Mouse (Mus musculus) limb, embryonic 13.5 days (tissue): ENCODE measurements around the gene Naga. TPM values are rescaled to one million over a fixed set of nuclear protein-coding genes. Genes with fewer than 3 reads are reported as not detected.
A peak's percentile ranks its signal among the peaks of the same experiment; 100 is the strongest.
"Not testable (repeated sequence)": the region's sequence is repeated elsewhere in the genome, so short reads cannot be mapped to it uniquely, and the experiment has no call there.

Experiments used
- ATAC-seq: fragments of 200-750 bp; cut with Nextera tagmentation; 2 replicates; pipeline ENCODE4 v1.8.0; 2017; ENCODE audit warnings: low read depth, moderate number of reproducible peaks, moderate TSS enrichment; ENCODE audit not compliant: low FRiP score
- H3K27ac ChIP-seq: fragments of 300-500 bp; sonication (generic); 2 replicates; pipeline ENCODE4 v1.5.1; 2015; ENCODE audit warnings: inconsistent platforms, mild to moderate bottlenecking, moderate library complexity
- H3K27me3 ChIP-seq: fragments of 300-500 bp; sonication (generic); 2 replicates; pipeline ENCODE4 v1.6.1; 2015; ENCODE audit warnings: mild to moderate bottlenecking, inconsistent platforms
- H3K36me3 ChIP-seq: fragments of 300-500 bp; sonication (generic); 2 replicates; pipeline ENCODE4 v1.6.1; 2015; ENCODE audit warnings: inconsistent platforms, mild to moderate bottlenecking, moderate library complexity
- H3K4me1 ChIP-seq: fragments of 300-500 bp; sonication (generic); 2 replicates; pipeline ENCODE4 v1.6.1; 2015; ENCODE audit warnings: inconsistent platforms
- H3K4me2 ChIP-seq: fragments of 300-500 bp; sonication (generic); replicated peaks from 2 replicates; pipeline ENCODE4 v1.6.1; 2015; ENCODE audit warnings: inconsistent platforms, mild to moderate bottlenecking, moderate library complexity
- H3K4me3 ChIP-seq: fragments of 300-500 bp; sonication (generic); 2 replicates; pipeline ENCODE4 v1.5.1; 2015; ENCODE audit warnings: moderate library complexity, mild to moderate bottlenecking, inconsistent platforms
- H3K9ac ChIP-seq: fragments of 300-500 bp; sonication (generic); 2 replicates; pipeline ENCODE4 v1.6.1; 2015; ENCODE audit warnings: mild to moderate bottlenecking, inconsistent platforms
- H3K9me3 ChIP-seq: fragments of 300-500 bp; sonication (generic); 2 replicates; pipeline ENCODE4 v1.6.1; 2016; ENCODE audit warnings: inconsistent platforms
- WGBS: fragments of 180-500 bp; shearing (Covaris S2); methylation state at CpG from one replicate; pipeline ENCODE4 v1.1.7; 2015; 5-methylcytosine and 5-hydroxymethylcytosine counted together
- polyA plus RNA-seq: library from polyadenylated mRNA; unstranded; fragments of >200 nt; fragmentation: Nextera tagmentation; extraction: Ambion mirVana; gene quantifications from 2 replicates; pipeline ENCODE4 v1.2.1, GENCODE M21; 2015

The Naga gene
- polyA plus RNA-seq, 1 experiment from 2014 or later: 45.5 TPM

GRCm38 (mm10) chr15:82372991-82373390 is 34.3 kb upstream of the Naga start:
- H3K27ac ChIP-seq: no peak overlapping the region

GRCm38 (mm10) chr15:82372446-82372845 is 33.7 kb upstream of the Naga start:
- H3K9me3 ChIP-seq: no peaks in the 10 kb centered on the region
- no peak overlapping the region for H3K9ac ChIP-seq
- H3K27me3 ChIP-seq: no peaks in the 10 kb centered on the region
- ATAC-seq: no peak
- no peaks in the 10 kb centered on the region for H3K36me3 ChIP-seq
- H3K4me2 ChIP-seq: no peak overlapping the region
- H3K4me3 ChIP-seq: no peak overlapping the region
- 87% methylated on average over 6 of the region's 6 CpGs for WGBS
- H3K27ac ChIP-seq: no peak overlapping the region
- H3K4me1 ChIP-seq: peaks cover 8% of the 10 kb centered on the region; the same call in 1 of the 2 replicates

More at GRCm38 (mm10) chr15:82372991-82373390, 34.3 kb upstream of the Naga start:
- 91% methylated on average over 5 of the region's 5 CpGs for WGBS
- H3K9me3 ChIP-seq: no peaks in the 10 kb centered on the region
- no peaks in the 10 kb centered on the region for H3K36me3 ChIP-seq
- ATAC-seq: no peak
- no peaks in the 10 kb centered on the region for H3K27me3 ChIP-seq
- H3K4me2 ChIP-seq: no peak overlapping the region
- no peak overlapping the region for H3K9ac ChIP-seq
- no peak overlapping the region for H3K4me3 ChIP-seq
- H3K4me1 ChIP-seq: peaks cover 8% of the 10 kb centered on the region; the same call in 1 of the 2 replicates

- Histone ChIP-seq H3K4me1 (no peaks in the 10 kb centered on the region), H3K9ac (no peak overlapping the region), H3K9me3 (no peaks in the 10 kb centered on the region), H3K27ac (no peak overlapping the region), H3K4me3 (no peak overlapping the region), H3K4me2 (no peak overlapping the region), H3K27me3 (no peaks in the 10 kb centered on the region), H3K36me3 (no peaks in the 10 kb centered on the region)
- WGBS: 81% methylated on average over 1 of the region's 1 CpGs
- no peak for ATAC-seq
Observed at GRCm38 (mm10) chr15:82368851-82369250, 30.1 kb upstream of the Naga start.

- no peak overlapping the region for H3K4me2 ChIP-seq
- no peak overlapping the region for H3K4me3 ChIP-seq
- H3K36me3 ChIP-seq: no peaks in the 10 kb centered on the region
- no peaks in the 10 kb centered on the region for H3K4me1 ChIP-seq
- no peaks in the 10 kb centered on the region for H3K9me3 ChIP-seq
- no peak for ATAC-seq
- H3K27ac ChIP-seq: no peak overlapping the region
- WGBS: 84% methylated on average over 4 of the region's 4 CpGs
- H3K9ac ChIP-seq: no peak overlapping the region
- no peaks in the 10 kb centered on the region for H3K27me3 ChIP-seq
Observed at GRCm38 (mm10) chr15:82368146-82368545, 29.4 kb upstream of the Naga start.

- not testable (repeated sequence) for ATAC-seq, H3K4me3 ChIP-seq, H3K9me3 ChIP-seq, H3K27me3 ChIP-seq, H3K4me2 ChIP-seq, H3K27ac ChIP-seq, H3K9ac ChIP-seq, H3K36me3 ChIP-seq, H3K4me1 ChIP-seq
- WGBS: 18% methylated on average over 6 of the region's 9 CpGs
Observed at GRCm38 (mm10) chr15:82364561-82364960, 25.8 kb upstream of the Naga start.

GRCm38 (mm10) chr15:82363801-82364200 is 25.1 kb upstream of the Naga start:
- 79% methylated on average over 7 of the region's 12 CpGs for WGBS
- H3K4me2 ChIP-seq, H3K9me3 ChIP-seq, H3K27me3 ChIP-seq, H3K4me3 ChIP-seq, H3K27ac ChIP-seq, H3K4me1 ChIP-seq, H3K9ac ChIP-seq, ATAC-seq, H3K36me3 ChIP-seq: not testable (repeated sequence)

GRCm38 (mm10) chr15:82362234-82362633 is 23.5 kb upstream of the Naga start:
- no peak overlapping the region for H3K4me2 ChIP-seq
- H3K36me3 ChIP-seq: no peaks in the 10 kb centered on the region
- H3K9me3 ChIP-seq: no peaks in the 10 kb centered on the region
- H3K27ac ChIP-seq: no peak overlapping the region
- no peak for ATAC-seq
- no peak overlapping the region for H3K4me3 ChIP-seq
- peaks cover 14% of the 10 kb centered on the region; the same call in 1 of the 2 replicates for H3K4me1 ChIP-seq
- WGBS: 77% methylated on average over 4 of the region's 4 CpGs
- H3K27me3 ChIP-seq: no peaks in the 10 kb centered on the region
- no peak overlapping the region for H3K9ac ChIP-seq

- H3K9me3 ChIP-seq: no peaks in the 10 kb centered on the region
- H3K4me2 ChIP-seq: no peak overlapping the region
- H3K36me3 ChIP-seq: no peaks in the 10 kb centered on the region
- no peaks in the 10 kb centered on the region for H3K27me3 ChIP-seq
- 73% methylated on average over 11 of the region's 11 CpGs for WGBS
- H3K27ac ChIP-seq: no peak overlapping the region
- no peak overlapping the region for H3K9ac ChIP-seq
- no peak overlapping the region for H3K4me3 ChIP-seq
- peaks cover 14% of the 10 kb centered on the region; the same call in 1 of the 2 replicates for H3K4me1 ChIP-seq
- peak; percentile 48; the same call in 1 of the 2 replicates for ATAC-seq
Observed at GRCm38 (mm10) chr15:82361459-82362018, 22.8 kb upstream of the Naga start.

GRCm38 (mm10) chr15:82358431-82359260 is 19.9 kb upstream of the Naga start:
- Histone ChIP-seq H3K27me3 (no peaks in the 10 kb centered on the region), H3K9ac (no peak overlapping the region; the same call in 1 of the 2 replicates), H3K36me3 (no peaks in the 10 kb centered on the region), H3K9me3 (no peaks in the 10 kb centered on the region), H3K4me3 (no peak overlapping the region), H3K4me1 (peaks cover 18% of the 10 kb centered on the region), H3K27ac (peak overlapping the region; percentile 4; the same call in 1 of the 2 replicates), H3K4me2 (no peak overlapping the region)
- WGBS: 54% methylated on average over 22 of the region's 22 CpGs
- no peak for ATAC-seq

GRCm38 (mm10) chr15:82354126-82354945 is 15.6 kb upstream of the Naga start, which contains the start of gene Ndufa6:
Ndufa6 (minus strand) TSS chr15:82354322.
- Histone ChIP-seq H3K4me1 (peaks cover 31% of the 10 kb centered on the region), H3K36me3 (peaks cover 21% of the 10 kb centered on the region), H3K27ac (peak within 1 kb of the TSS; percentile 87), H3K9ac (peak within 1 kb of the TSS; percentile 97), H3K27me3 (no peaks in the 10 kb centered on the region), H3K4me2 (peak within 1 kb of the TSS; percentile 93), H3K9me3 (no peaks in the 10 kb centered on the region), H3K4me3 (peak within 1 kb of the TSS; percentile 94)
- peak; percentile 100 for ATAC-seq
- WGBS: 2% methylated on average over 57 of the region's 57 CpGs

- WGBS: under 1% methylated on average over 23 of the region's 23 CpGs
- no peak; the same call in 1 of the 2 replicates for ATAC-seq
- no peaks in the 10 kb centered on the region for H3K27me3 ChIP-seq
- peak overlapping the region; percentile 94 for H3K4me3 ChIP-seq
- peaks cover 27% of the 10 kb centered on the region for H3K36me3 ChIP-seq
- peak overlapping the region; percentile 93 for H3K4me2 ChIP-seq
- 0 out of 2 replicates have a peak overlapping the region, but pooled peaks have one; percentile 52 for H3K27ac ChIP-seq
- no peaks in the 10 kb centered on the region for H3K9me3 ChIP-seq
- H3K9ac ChIP-seq: peak overlapping the region; percentile 97
- H3K4me1 ChIP-seq: peaks cover 27% of the 10 kb centered on the region
Observed at GRCm38 (mm10) chr15:82353745-82354113, 15.0 kb upstream of the Naga start.
